Mouse (Mus musculus) CD4-positive helper T cell, adult 2 months (primary cell): ENCODE data around the gene Pip4p1.
"Not testable (repeated sequence)": the region's sequence is repeated elsewhere in the genome, so short reads cannot be mapped to it uniquely, and the experiment has no call there.

ENCODE experiments used
- DNase-seq: peaks from one replicate; pipeline ENCODE4 v3.0.0-alpha.2; 2012; ENCODE audit warnings: low read depth, missing footprints, low spot score

Gene Pip4p1

DNA sequence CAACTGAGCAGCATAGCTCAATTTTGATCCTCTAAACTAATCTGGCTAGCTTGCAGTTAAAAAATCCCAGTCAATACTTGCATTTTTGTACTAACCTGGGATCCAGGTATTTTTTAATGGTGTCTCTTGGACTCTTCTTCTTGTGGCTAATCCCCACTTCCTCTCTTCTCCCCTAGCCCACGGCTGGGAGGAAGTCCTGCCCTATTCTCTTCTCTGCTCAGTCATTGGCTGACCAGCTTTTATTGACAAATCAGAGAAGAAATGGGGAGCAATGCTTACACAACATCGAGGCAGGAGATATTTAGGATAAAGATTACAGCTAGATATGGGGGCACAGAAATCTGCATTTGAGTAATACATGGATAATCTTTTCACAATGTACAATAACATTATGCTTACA is 8.3 kb upstream of the Pip4p1 start:
- DNase-seq: peak; percentile 22

DNA sequence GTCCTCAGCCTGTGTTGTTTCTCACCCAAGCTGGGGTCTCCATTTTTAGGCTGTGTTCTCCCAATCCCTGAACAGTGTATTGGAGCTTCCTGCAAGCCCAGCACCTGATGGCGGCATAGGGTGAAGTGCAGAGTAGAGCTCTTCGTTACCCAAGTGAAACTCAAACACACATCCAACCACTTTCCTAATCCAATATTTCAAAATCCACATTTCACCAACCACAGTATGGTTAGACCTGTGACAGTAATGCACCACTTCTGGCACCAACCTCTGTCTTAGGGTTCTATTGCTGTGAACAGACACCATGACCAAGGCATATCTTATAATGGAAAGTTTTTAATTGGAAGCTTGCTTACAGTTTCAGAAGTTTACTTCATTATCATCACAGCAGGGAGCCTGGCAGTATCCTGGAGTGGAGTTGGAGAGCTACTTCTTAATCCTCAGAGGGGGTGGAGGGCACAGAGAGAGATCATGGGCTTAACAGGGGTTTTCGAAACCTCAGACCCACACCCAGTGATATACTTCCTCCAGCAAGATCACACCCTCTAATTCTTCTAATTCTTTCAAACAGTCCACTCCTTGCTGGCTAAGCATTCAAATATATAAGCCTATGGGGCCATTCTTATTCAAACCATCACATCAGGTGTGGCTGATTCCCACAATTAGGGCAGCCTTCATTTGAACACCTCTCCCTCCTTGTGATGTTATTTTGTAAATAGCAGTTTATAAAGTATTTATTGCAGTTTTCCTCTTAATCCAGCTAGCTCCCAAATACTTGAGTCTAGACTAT is 7.7 kb upstream of the Pip4p1 start:
- DNase-seq: no peak

DNA sequence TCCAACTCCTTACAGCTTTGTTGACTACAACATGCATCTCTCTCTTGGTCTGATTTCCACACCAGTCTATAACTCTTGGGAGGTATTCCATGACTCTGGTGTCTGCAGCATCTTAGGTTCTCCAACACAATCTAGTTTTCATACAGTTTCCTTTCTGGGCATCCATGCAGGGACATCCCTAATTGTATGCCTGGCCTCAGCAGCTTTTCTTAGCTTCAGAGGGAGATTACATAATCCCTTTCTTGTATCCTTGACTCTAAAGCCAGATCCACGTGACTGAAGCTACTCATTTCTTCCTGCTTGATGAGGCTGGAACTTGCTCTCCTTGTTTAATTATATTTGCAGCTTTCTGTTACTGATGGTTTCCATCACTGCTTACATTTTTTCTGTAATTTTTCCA is 6.0 kb upstream of the Pip4p1 start:
- no peak for DNase-seq

DNA sequence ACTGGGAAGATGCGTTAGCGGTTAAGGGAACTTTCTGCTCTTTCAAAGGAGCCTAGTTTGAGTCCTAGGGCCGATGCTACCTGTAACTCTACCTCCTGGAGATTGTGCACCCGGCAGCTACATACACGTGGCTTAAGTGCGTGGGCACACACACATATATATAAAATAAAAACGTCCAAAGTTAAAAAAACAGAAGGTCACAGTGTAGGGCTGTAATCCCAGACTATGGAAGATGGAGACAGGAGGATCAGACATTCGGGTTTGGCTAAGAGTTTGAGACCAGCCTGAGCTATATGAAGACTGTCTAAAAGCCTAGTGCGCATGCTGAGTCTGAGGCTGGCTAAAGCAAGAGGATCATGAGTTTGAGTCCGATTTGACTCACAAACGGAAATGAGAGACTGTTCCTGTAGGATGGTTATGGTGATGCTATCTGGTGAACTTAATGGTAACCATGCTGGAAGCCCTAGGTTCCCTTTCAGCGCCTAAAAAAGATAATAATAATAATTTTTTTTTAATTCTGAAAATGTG is 901 bp upstream of the Pip4p1 start:
- no peak for DNase-seq

DNA sequence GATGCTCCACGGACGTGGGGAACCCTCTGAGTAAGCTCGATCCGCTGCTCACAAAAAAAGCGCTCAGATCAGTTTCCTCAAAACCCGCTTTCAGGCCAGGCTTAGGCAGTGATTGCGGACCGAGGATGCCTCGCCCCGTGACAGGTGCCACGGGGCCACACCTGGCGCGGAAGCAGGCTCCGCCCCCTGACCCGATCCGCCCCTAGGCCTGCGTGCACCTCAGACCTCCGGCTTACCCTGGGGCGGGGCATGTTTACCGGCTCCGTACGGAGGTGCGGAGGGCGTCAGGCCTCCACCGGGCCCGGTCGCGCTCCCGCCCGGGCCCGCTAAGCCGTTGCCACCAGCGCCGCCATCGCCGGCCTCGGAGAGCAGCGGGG is 291 bp downstream of the Pip4p1 start:
- peak; percentile 87 for DNase-seq

DNA sequence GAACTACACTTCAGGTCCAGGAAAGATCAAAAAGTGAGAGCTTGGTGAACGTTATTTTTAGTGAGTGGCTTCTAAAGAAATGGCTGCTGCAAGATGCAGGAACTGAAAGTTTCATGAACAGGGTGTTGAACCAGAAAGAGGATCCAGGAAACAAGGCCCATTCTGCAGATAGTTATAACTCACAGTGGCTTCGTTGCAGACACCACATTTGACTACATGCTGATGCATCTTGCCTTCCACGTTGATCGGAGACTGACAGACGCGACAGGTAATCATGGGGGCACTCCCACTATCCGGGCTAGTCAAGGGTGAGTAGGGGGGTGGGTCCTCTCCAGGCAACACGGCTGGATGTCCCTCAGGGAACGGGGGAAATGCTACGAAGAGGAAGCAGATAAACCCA is 705 bp downstream of the Pip4p1 start:
- DNase-seq: no peak

DNA sequence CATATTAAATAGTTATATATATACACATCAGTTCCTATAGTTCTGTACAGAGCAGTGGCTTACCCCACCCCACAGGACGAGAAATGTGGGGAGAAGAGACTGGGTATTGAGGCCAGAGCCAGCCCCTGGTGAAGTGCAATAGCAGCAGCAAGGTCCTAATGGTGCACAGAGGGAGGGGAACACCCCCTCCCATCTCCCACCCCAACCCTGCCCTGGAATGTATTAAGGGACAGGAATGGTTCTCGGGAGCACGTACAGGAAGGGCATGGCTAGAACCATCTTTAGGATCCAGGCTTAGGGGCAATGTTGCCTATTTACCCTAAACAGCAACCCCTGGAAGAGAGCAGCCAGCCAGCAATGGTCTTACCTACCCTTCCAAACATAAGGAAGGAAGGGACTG is 3.3 kb downstream of the Pip4p1 start:
- no peak for DNase-seq

DNA sequence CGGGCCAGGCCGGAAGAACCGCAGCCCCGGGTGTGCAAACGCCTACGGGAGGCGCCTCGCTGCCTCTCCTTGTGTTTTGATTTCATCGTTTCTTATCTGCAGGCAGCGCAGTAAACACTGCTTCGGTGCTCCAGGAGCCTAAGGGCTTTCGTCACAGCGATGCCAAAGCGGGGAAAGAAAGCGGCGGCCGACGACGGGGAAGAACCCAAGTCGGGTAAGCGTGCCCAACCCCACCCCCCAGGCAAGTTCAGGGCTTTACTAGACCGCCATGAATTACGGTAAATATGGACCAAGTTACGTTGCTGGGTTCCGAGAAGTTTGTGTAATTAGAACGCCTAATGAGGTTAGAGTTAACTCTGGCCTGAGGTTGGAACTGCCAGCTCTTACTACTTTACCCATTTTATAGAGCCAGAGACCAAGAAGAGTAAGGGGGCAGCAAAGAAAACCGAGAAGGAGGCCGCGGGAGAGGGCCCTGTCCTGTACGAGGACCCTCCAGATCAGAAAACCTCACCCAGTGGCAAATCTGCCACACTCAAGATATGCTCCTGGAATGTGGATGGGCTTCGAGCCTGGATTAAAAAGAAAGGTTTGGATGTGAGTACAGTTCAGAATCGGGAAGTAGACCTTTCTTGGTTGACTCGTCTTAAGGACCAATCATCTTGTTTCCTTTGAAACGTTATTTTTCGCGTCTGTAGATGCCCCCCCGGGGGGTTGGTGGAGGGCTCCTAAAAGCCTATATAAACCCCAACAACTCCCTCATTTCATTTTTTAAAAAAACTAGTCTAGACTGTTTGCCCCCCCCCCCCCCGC is 5.3 kb downstream of the Pip4p1 start:
- DNase-seq: no peak

DNA sequence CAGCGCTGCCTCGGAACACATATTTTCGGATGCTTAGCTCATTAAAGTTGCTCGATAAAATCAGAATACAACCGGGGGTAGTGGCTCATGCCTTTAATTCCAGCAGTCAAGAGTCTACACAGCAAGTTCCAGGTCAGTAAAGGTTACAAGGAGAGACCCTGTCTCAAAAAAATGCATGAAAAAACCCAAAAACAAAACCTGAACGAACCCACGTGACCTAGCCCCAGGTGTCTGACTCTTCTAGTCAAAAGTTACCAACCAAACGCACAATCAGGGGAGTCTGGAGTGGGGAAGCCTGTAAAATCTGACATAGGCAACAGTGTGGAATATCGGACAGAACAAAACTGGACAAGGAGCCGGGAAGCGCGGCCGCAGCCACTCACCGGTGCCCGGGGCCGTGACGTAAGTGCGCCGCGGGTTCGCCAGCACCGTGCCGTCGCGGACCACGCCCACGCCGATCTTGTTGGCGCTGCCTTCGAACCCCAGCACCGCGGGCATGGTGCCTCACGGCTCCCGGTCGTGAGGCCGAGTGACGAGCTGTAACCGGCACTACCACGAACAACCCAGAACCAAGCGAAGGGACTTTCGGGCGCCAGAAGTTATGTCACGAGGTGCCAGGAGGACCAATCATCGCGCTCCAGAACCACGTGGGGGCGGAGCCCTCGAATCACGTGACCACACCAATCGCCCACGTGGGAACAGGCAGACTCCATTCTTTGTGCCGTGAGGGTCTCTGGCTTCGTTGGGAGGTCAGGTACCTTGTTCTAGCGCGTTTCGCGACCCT is 6.2 kb downstream of the Pip4p1 start, which contains the start of the genes Osgep and Apex1:
Osgep (minus strand) TSS at position 613 of the 784 bp plus-strand sequence.
Apex1 (plus strand) TSS at position 688 of the 784 bp plus-strand sequence.
- peak; percentile 97 for DNase-seq

DNA sequence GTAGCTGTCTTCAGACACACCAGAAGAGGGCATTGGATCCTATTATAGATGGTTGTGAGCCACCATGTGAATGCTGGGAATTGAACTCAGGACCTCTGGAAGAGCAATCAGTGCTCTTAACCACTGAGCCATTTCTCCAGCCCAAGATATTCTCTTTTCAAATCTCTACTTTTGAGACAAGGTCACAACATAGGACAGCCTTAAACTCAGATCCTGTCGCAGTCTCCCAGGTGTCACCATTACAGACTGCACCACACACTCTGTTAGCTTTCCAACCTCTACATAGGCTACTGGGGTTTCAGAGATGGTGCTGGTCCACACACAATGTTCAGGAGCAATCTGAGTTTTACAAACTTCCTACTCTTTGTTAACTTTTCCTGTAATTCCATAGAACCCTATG is 7.2 kb downstream of the Pip4p1 start:
- DNase-seq: peak; percentile 14

DNA sequence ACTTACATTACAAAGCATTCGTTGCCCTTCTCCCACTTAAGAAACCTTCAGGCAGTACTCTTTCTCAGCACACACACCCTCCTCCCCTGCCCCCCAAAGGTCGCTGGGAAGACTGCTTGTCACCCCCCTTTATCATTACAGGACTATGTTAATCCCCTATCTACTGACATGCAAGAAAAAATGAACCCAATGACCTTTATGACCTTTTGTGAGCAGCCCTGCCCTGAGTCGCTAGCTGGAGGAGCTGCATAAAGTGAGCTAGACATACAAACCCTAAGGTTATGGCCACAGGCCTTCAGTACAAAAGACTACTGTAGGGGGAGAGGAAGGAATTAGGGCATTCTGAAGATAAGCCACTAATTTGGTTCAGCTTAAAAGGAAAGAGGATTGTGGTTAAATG is 19.3 kb downstream of the Pip4p1 start:
- DNase-seq: no peak

DNA sequence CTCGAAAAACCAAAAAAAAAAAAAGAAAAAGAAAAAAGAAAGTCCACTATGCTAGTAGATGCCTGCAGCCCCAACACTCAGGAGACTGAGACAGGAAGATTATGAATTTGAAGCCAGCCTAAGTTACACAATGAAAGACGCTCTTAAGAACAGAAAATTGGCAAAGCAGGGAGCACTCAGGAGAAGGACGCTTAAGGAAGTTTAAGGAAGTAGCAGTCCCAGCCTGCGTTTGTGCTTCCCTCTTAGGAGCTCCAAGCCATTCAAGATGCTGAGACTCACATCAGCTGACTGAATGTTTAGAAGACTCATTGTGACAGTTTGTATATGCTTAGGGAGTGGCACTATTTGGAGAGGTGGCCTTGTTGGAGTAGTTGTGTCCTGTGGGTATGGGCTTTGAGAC is 22.5 kb downstream of the Pip4p1 start:
- no peak for DNase-seq

DNA sequence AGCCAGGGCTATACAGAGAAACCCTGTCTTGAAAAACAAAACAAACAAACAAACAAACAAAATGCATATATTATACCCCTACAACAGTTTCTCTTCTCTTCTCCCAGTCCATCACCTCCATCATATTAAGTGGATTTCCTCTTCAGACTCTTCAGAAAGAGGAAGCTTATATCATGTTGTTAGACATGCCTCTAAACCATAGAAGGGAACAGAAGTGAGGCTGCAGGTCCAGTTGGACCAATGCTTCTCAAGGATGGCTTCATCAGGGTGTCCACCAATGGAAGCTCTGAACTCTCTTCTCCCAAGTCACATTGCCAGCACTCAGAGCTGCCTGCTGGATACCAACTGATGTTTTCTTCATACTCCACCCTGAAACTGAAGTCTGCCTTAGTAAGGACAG is 25.3 kb downstream of the Pip4p1 start:
- DNase-seq: not testable (repeated sequence)

DNA sequence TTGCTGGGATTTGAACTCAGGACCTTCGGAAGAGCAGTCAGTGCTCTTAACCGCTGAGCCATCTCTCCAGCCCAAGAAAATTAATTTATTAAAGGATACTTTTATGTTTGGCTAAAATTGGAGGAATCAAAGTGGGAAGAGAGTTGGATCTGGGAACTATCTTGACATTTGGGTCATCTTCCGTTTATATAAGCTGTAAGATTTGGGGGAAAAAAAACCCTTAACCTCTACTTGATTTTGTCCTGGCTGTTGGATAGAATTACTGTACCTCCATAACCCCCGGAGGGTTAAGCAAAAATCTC is 25.9 kb downstream of the Pip4p1 start:
- no peak for DNase-seq

DNA sequence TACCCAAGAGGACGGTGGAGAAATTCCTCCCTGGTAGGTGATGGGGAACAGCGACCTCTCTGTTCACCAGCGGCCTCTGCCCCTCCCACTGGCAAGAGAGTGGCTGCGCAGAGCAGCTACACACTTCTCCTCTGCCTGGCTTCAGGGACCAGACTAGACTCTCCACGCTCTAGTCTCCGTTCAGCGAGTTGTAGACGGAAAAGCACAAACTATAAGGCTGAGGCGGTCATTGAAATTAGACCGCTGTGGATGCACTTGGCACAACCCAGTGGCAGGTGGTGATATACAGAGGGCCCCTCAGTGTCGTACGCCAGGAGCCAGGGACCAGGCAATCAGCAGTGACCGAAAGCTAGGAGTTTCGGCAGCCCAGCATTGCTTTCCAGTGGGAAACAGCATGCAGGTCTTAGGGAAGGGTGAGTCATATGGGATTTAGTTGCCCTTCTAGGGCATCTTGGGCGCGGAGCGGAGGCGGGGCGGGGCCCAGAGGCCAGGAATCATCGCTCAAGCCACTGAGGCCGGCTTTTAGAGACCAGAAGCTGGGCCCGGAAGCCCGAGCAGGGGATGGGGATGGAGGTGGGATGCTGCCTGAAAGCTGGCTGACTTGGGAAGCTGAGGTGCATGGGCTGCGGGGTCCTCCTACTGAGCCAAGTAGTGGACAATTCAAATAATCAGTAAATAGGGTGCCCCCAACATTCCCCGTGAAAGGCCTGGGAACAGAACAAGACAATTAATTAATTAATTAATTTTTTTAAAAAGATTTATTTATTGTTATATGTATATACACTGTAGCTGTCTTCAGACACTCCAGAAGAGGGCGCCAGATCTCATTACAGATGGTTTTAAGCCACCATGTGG is 26.5 kb downstream of the Pip4p1 start:
- no peak for DNase-seq

DNA sequence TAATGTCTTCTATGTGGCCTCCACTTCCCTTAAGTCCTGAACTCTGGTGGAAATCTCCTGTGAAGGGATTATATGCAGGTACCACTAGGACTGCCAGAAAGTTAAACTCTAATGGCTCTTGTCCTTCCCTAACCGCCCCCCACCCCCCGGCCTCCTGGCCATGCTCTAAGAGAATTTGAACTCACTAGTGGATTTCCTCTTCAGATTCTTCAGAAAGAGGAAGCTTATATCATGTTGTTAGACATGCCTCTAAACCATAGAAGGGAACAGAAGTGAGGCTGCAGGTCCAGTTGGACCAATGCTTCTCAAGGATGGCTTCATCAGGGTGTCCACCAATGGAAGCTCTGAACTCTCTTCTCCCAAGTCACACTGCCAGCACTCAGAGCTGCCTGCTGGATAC is 32.7 kb downstream of the Pip4p1 start:
- DNase-seq: not testable (repeated sequence)

DNA sequence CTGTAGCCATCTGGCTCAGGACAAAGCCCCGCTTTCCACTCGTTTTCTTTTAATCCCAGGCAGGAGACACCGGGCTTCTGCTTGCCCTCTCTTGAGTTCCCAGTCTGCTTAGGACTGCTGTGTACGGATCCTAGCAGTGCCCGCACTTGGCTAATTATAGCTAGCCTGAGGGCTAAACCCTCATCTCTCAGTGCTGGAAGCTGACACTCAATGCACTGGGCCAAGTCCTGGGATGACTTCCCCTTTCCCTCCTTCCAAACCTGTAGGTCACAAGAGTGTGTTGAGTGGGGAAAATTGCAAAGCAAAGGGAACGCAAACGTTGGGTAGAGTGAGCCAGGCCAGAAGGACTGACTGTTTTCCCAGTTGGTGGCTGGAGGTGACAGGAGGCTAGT is 33.3 kb downstream of the Pip4p1 start, which contains the start of gene Klhl33:
Klhl33 (minus strand) TSS at position 134 of the 392 bp plus-strand sequence.
- no peak for DNase-seq

DNA sequence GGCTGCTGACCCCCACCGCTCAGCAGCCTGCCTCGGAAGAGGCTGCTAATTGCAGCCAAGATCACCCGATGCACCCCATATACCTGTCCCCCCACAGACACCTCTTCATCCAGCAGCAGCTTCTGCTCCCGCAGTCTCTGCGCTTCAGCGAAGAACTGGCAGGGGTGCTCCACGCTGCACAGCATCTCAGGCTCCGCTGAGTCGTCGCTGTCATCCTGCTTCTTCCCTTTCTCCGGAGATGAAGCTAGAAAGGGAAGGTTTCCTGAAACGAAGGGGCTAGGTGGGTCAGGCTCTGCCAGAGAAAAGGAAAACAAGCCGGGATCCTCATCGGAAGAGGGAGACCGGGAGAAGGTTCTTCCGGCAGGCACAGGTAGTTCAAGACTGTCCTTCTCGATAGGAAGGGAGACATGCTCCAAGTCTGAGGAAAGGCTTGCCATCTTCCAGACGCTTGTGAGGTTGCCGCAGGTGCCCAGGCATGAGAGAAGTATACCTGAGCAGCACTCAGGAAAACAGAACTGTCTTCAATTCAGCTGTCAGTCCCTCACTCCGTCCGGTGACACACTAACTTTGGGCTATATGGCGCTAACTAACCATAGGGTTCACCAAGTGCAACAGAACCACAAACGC is 33.8 kb downstream of the Pip4p1 start:
- DNase-seq: no peak

DNA sequence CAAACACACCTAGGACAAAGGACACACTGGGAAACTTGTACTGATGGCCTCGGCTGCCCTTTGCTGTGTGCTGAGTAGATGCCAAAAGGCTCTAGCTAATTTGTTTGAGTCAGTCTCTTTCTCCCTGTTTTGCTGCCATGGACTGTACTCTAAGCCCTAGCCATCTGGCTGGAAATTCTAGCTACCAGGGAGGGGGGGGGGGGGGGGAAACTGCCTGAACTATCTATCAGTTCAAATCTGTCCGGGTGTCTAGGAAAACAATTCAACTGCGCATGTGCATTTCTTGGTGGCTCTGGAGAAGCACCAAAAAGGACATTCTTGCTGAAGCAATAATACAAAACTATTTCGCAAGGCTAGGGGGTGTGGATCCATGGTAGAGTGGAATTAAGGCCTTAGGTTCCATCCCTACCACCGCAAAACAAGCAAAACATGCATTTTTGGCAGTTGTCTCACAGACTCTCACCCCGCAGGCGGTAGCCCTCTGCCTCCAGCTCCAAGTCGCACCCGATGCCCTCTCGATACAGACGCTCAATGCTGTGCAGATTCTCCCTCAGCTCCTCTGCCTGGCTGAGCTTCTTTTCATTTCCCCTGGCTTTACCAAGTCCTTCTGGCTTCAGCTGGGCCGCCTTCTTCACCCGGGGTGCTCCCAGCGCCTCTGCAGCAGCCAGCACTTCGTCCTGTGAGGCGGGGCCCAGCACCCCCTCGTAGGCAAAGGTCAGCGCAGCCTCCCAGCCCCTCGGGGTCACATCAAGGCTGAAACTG is 34.5 kb downstream of the Pip4p1 start:
- DNase-seq: no peak

DNA sequence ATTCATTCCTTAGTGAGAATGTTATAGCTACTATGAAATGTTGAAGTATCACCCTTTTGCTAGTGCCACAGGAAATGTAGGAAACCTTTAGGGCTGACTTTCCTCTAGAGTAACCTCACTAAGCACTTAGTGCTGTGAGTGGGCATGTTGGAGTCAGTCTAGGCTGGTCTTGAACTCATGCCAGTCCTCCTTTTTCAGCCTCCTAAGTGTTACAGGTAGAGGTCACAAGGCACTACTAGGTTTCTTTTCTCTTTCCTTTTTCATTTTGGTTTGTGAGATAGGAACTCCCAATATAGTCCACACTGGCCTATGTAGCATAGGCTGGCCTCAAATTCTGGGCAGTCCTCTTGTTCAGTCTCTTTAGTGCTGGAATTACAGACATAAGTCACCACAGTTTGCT is 35.2 kb downstream of the Pip4p1 start:
- no peak for DNase-seq
